Mouse (Mus musculus) stomach, embryonic 16.5 days (tissue): ENCODE data around the gene Dusp2. TPM values are rescaled to one million over a fixed set of nuclear protein-coding genes. Genes with fewer than 3 reads are reported as not detected.

ENCODE experiments used
- ATAC-seq: fragments of 200-750 bp; cut with Nextera tagmentation; 2 replicates; pipeline ENCODE4 v1.8.0; 2017; ENCODE audit warnings: moderate number of reproducible peaks, moderate TSS enrichment; ENCODE audit not compliant: insufficient read depth, low FRiP score
- H3K27ac ChIP-seq: fragments of 300-500 bp; sonication (generic); 2 replicates; pipeline ENCODE4 v1.5.1; 2014; ENCODE audit warnings: low read length
- H3K27me3 ChIP-seq: fragments of 300-500 bp; sonication (generic); 2 replicates; pipeline ENCODE4 v1.6.1; 2014; ENCODE audit warnings: low read length, control low read depth, mixed read lengths; ENCODE audit not compliant: control insufficient read depth, insufficient read depth
- H3K36me3 ChIP-seq: fragments of 300-500 bp; sonication (generic); 2 replicates; pipeline ENCODE4 v1.6.1; 2014; ENCODE audit warnings: low read length; ENCODE audit not compliant: control insufficient read depth, insufficient read depth
- H3K4me1 ChIP-seq: fragments of 300-500 bp; sonication (generic); 2 replicates; pipeline ENCODE4 v1.6.1; 2014; ENCODE audit warnings: low read length, control low read depth, mixed read lengths; ENCODE audit not compliant: control insufficient read depth, insufficient read depth
- H3K4me2 ChIP-seq: fragments of 300-500 bp; sonication (generic); 2 replicates; pipeline ENCODE4 v1.6.1; 2014; ENCODE audit warnings: low read depth, low read length, mixed read lengths
- H3K4me3 ChIP-seq: fragments of 300-500 bp; sonication (generic); replicated peaks from 2 replicates; pipeline ENCODE4 v1.5.1; 2014; ENCODE audit warnings: mild to moderate bottlenecking, low read length
- H3K9ac ChIP-seq: fragments of 300-500 bp; sonication (generic); 2 replicates; pipeline ENCODE4 v1.6.1; 2014; ENCODE audit warnings: low read length
- H3K9me3 ChIP-seq: fragments of 300-500 bp; sonication (generic); replicated peaks from 2 replicates; pipeline ENCODE4 v1.6.1; 2016; ENCODE audit warnings: low read length, control low read depth; ENCODE audit not compliant: control insufficient read depth
- WGBS: fragments of 180-500 bp; shearing (Covaris S2); extraction: QIAGEN DNeasy Blood & Tissue Kit; methylation state at CpG from one replicate; pipeline ENCODE4 v1.1.7; 2014; 5-methylcytosine and 5-hydroxymethylcytosine counted together
- polyA plus RNA-seq: library from polyadenylated mRNA; unstranded; fragments of >200 nt; fragmentation: Nextera tagmentation; extraction: Ambion mirVana; gene quantifications from 2 replicates; pipeline ENCODE4 v1.2.1, GENCODE M21; 2015

The Dusp2 gene
- polyA plus RNA-seq, 1 experiment from 2014 or later, result 2.9 TPM

- 36% methylated on average over 10 of the region's 10 CpGs for WGBS
- no peaks in the 10 kb centered on the region for H3K36me3 ChIP-seq
- H3K4me2 ChIP-seq, result no peak overlapping the region
- no peaks in the 10 kb centered on the region for H3K9me3 ChIP-seq
- no peak overlapping the region for H3K27ac ChIP-seq
- no peak for ATAC-seq
- no peak overlapping the region for H3K9ac ChIP-seq
- peaks cover 40% of the 10 kb centered on the region for H3K27me3 ChIP-seq
- peaks cover 29% of the 10 kb centered on the region for H3K4me1 ChIP-seq
- no peak overlapping the region for H3K4me3 ChIP-seq
Observed at GRCm38 (mm10) chr2:127367126-127367820, 31.3 kb downstream of the Dusp2 start.

GRCm38 (mm10) chr2:127369703-127370376 lies 33.9 kb downstream of the Dusp2 start:
- Histone ChIP-seq H3K4me1 (peaks cover 14% of the 10 kb centered on the region), H3K27me3 (peaks cover 17% of the 10 kb centered on the region), H3K9ac (no peak overlapping the region), H3K4me3 (no peak overlapping the region), H3K4me2 (peak overlapping the region; percentile 34; the same call in 1 of the 2 replicates), H3K9me3 (no peaks in the 10 kb centered on the region), H3K27ac (no peak overlapping the region), H3K36me3 (no peaks in the 10 kb centered on the region)
- WGBS, result 45% methylated on average over 5 of the region's 5 CpGs
- 0 out of 2 replicates have a peak, but pooled peaks have one; percentile 8 for ATAC-seq

GRCm38 (mm10) chr2:127370561-127371483 lies 34.9 kb downstream of the Dusp2 start:
- H3K9ac ChIP-seq, result peak overlapping the region; percentile 47
- peaks cover 7% of the 10 kb centered on the region for H3K27me3 ChIP-seq
- no peak overlapping the region; the same call in 1 of the 2 replicates for H3K4me3 ChIP-seq
- no peak overlapping the region for H3K27ac ChIP-seq
- no peaks in the 10 kb centered on the region for H3K9me3 ChIP-seq
- H3K36me3 ChIP-seq, result no peaks in the 10 kb centered on the region
- WGBS, result 23% methylated on average over 9 of the region's 9 CpGs
- peaks cover 14% of the 10 kb centered on the region for H3K4me1 ChIP-seq
- peak overlapping the region; percentile 34 for H3K4me2 ChIP-seq
- ATAC-seq, result peak; percentile 83

GRCm38 (mm10) chr2:127371484-127371861 lies 35.5 kb downstream of the Dusp2 start:
- no peak overlapping the region for H3K9ac ChIP-seq
- peaks cover 1% of the 10 kb centered on the region for H3K27me3 ChIP-seq
- H3K4me2 ChIP-seq, result no peak overlapping the region
- H3K9me3 ChIP-seq, result no peaks in the 10 kb centered on the region
- peaks cover 14% of the 10 kb centered on the region for H3K4me1 ChIP-seq
- 85% methylated on average over 1 of the region's 1 CpGs for WGBS
- peak overlapping the region; percentile 49 for H3K27ac ChIP-seq
- peak; percentile 75; the same call in 1 of the 2 replicates for ATAC-seq
- H3K4me3 ChIP-seq, result no peak overlapping the region
- H3K36me3 ChIP-seq, result no peaks in the 10 kb centered on the region

- Histone ChIP-seq H3K4me3 (no peak overlapping the region), H3K9ac (no peak overlapping the region), H3K27me3 (no peaks in the 10 kb centered on the region), H3K27ac (peak overlapping the region; percentile 49; the same call in 1 of the 2 replicates), H3K36me3 (no peaks in the 10 kb centered on the region), H3K4me1 (peaks cover 14% of the 10 kb centered on the region), H3K4me2 (no peak overlapping the region), H3K9me3 (no peaks in the 10 kb centered on the region)
- no peak for ATAC-seq
- 87% methylated on average over 2 of the region's 2 CpGs for WGBS
Observed at GRCm38 (mm10) chr2:127372082-127372481, 36.1 kb downstream of the Dusp2 start.

GRCm38 (mm10) chr2:127374131-127374530 lies 38.2 kb downstream of the Dusp2 start:
- Histone ChIP-seq H3K36me3 (no peaks in the 10 kb centered on the region), H3K4me3 (no peak overlapping the region), H3K27me3 (no peaks in the 10 kb centered on the region), H3K4me2 (no peak overlapping the region), H3K27ac (no peak overlapping the region), H3K9me3 (no peaks in the 10 kb centered on the region), H3K9ac (no peak overlapping the region), H3K4me1 (peaks cover 14% of the 10 kb centered on the region)
- no peak for ATAC-seq
- 76% methylated on average over 3 of the region's 3 CpGs for WGBS

GRCm38 (mm10) chr2:127375087-127375486 lies 39.1 kb downstream of the Dusp2 start:
- Histone ChIP-seq H3K9ac (no peak overlapping the region), H3K9me3 (no peaks in the 10 kb centered on the region), H3K27ac (no peak overlapping the region), H3K4me1 (peaks cover 14% of the 10 kb centered on the region), H3K27me3 (no peaks in the 10 kb centered on the region), H3K36me3 (no peaks in the 10 kb centered on the region), H3K4me3 (no peak overlapping the region), H3K4me2 (no peak overlapping the region)
- 26% methylated on average over 3 of the region's 3 CpGs for WGBS
- ATAC-seq, result no peak

- no peak for ATAC-seq
Observed at GRCm38 (mm10) chr2:127375759-127376341, 39.9 kb downstream of the Dusp2 start.

More at GRCm38 (mm10) chr2:127375759-127376341, 39.9 kb downstream of the Dusp2 start:
- Histone ChIP-seq H3K36me3 (no peaks in the 10 kb centered on the region), H3K9ac (no peak overlapping the region), H3K4me3 (no peak overlapping the region), H3K27me3 (no peaks in the 10 kb centered on the region), H3K27ac (no peak overlapping the region), H3K4me1 (peaks cover 8% of the 10 kb centered on the region), H3K9me3 (no peaks in the 10 kb centered on the region), H3K4me2 (no peak overlapping the region)
- WGBS, result 52% methylated on average over 7 of the region's 7 CpGs
